Mouse (Mus musculus) neural tube, embryonic 14.5 days (tissue): ENCODE data around the gene Ubiad1. TPM values are rescaled to one million over a fixed set of nuclear protein-coding genes. Genes with fewer than 3 reads are reported as not detected.

Experiments
- polyA plus RNA-seq: library from polyadenylated mRNA; unstranded; fragments of >200 nt; fragmentation: Nextera tagmentation; extraction: Ambion mirVana; gene quantifications from 2 replicates; pipeline ENCODE4 v1.2.1, GENCODE M21; 2014

Gene Ubiad1
- polyA plus RNA-seq, 1 experiment from 2014 or later: 13.4 TPM

Other genes with a start within 250 kb of the Ubiad1 start
- 19.5 and 19.9 TPM in 2 replicates for gene Disp3, start 156.8 kb downstream of the Ubiad1 start, polyA plus RNA-seq
- gene Mtor, start 3.8 kb upstream of the Ubiad1 start, polyA plus RNA-seq: 33.0 and 33.7 TPM in 2 replicates
- 0.24 and 0.44 TPM in 2 replicates for gene Angptl7, start 55.7 kb upstream of the Ubiad1 start, polyA plus RNA-seq
- 89.1 and 97.9 TPM in 2 replicates for gene Exosc10, start 113.7 kb upstream of the Ubiad1 start, polyA plus RNA-seq
- gene Srm, start 146.7 kb upstream of the Ubiad1 start, polyA plus RNA-seq: 186 and 189 TPM in 2 replicates
- gene Masp2, start 157.8 kb upstream of the Ubiad1 start, polyA plus RNA-seq: 0.64 and 1.8 TPM in 2 replicates
- gene Tardbp, start 182.2 kb upstream of the Ubiad1 start, polyA plus RNA-seq: 78.3 and 85.0 TPM in 2 replicates
- gene Gm572, start 198.5 kb upstream of the Ubiad1 start, polyA plus RNA-seq: not detected in 2 replicates